Mouse (Mus musculus) midbrain, postnatal 0 days (tissue): ENCODE measurements around the gene Fbxl21. TPM values are rescaled to one million over a fixed set of nuclear protein-coding genes. Genes with fewer than 3 reads are reported as not detected.

Source experiments
- ATAC-seq: fragments of 200-750 bp; cut with Nextera tagmentation; 2 replicates; pipeline ENCODE4 v1.8.0; 2017; ENCODE audit warnings: moderate number of reproducible peaks, mild to moderate bottlenecking, moderate TSS enrichment, moderate library complexity; ENCODE audit not compliant: low FRiP score
- DNase-seq: peaks from one replicate; pipeline ENCODE4 v3.0.0-alpha.2; 2015; ENCODE audit warnings: low spot score
- H3K27ac ChIP-seq: fragments of 300-500 bp; sonication (generic); 2 replicates; pipeline ENCODE4 v1.5.1; 2014; ENCODE audit warnings: low read depth, mild to moderate bottlenecking, low read length, mixed read lengths
- H3K27me3 ChIP-seq: fragments of 300-500 bp; sonication (generic); 2 replicates; pipeline ENCODE4 v1.6.1; 2014; ENCODE audit warnings: low read length, control low read depth, mixed read lengths; ENCODE audit not compliant: insufficient read depth
- H3K36me3 ChIP-seq: fragments of 300-500 bp; sonication (generic); 2 replicates; pipeline ENCODE4 v1.6.1; 2014; ENCODE audit warnings: low read length, control low read depth, mixed read lengths; ENCODE audit not compliant: insufficient read depth
- H3K4me1 ChIP-seq: fragments of 300-500 bp; sonication (generic); 2 replicates; pipeline ENCODE4 v1.6.1; 2014; ENCODE audit warnings: mild to moderate bottlenecking, control low read depth, antibody characterized with exemption, low read length, mixed read lengths; ENCODE audit not compliant: insufficient read depth
- H3K4me2 ChIP-seq: fragments of 300-500 bp; sonication (generic); 2 replicates; pipeline ENCODE4 v1.6.1; 2014; ENCODE audit warnings: low read depth, mild to moderate bottlenecking, low read length, mixed read lengths; ENCODE audit not compliant: poor library complexity, severe bottlenecking
- H3K4me3 ChIP-seq: fragments of 300-500 bp; sonication (generic); 2 replicates; pipeline ENCODE4 v1.5.1; 2014; ENCODE audit warnings: low read depth, mild to moderate bottlenecking, low read length, moderate library complexity
- H3K9ac ChIP-seq: fragments of 300-500 bp; sonication (generic); replicated peaks from 2 replicates; pipeline ENCODE4 v1.6.1; 2014; ENCODE audit warnings: mild to moderate bottlenecking, low read length, moderate library complexity, mixed read lengths; ENCODE audit not compliant: poor library complexity, severe bottlenecking
- H3K9me3 ChIP-seq: fragments of 300-500 bp; sonication (generic); 2 replicates; pipeline ENCODE4 v1.6.1; 2016; ENCODE audit warnings: low read length, control low read depth
- CTCF ChIP-seq: IDR thresholded peaks from 2 replicates; pipeline ENCODE4 v1.5.1; 2016; ENCODE audit warnings: antibody characterized with exemption, mild to moderate bottlenecking
- WGBS: fragments of 180-500 bp; shearing (Covaris S2); extraction: QIAGEN DNeasy Blood & Tissue Kit; methylation state at CpG from one replicate; pipeline ENCODE4 v1.1.7; 2014; 5-methylcytosine and 5-hydroxymethylcytosine counted together
- polyA plus RNA-seq: library from polyadenylated mRNA; unstranded; fragments of >200 nt; fragmentation: Nextera tagmentation; extraction: Ambion mirVana; gene quantifications from 2 replicates; pipeline ENCODE4 v1.2.1, GENCODE M21; 2015
- total RNA-seq: library from RNA; depleted of rRNA; stranded (reverse); fragments of >200 nt; gene quantifications from 2 replicates; pipeline ENCODE4 v1.2.3, GENCODE M21; 2014; rRNA removed

Fbxl21 gene
- total RNA-seq (5.5 and 7.2 TPM in 2 replicates), polyA plus RNA-seq (3.4 and 4.3 TPM in 2 replicates)

GRCm38 (mm10) chr13:56522081-56522820 is at the start of gene Fbxl21:
Gene Fbxl21 (plus strand): TSS chr13:56522472.
- Histone ChIP-seq H3K36me3 (no peaks in the 10 kb centered on the region), H3K27me3 (no peaks in the 10 kb centered on the region), H3K9me3 (no peaks in the 10 kb centered on the region), H3K4me3 (peak within 1 kb of the TSS; percentile 66), H3K4me2 (peak within 1 kb of the TSS; percentile 97), H3K9ac (peak within 1 kb of the TSS; percentile 57), H3K4me1 (no peaks in the 10 kb centered on the region), H3K27ac (peak within 1 kb of the TSS; percentile 21)
- DNase-seq (peak; percentile 89), ATAC-seq (peak; percentile 92)
- no peak for TF ChIP-seq CTCF
- WGBS = under 1% methylated on average over 54 of the region's 56 CpGs

GRCm38 (mm10) chr13:56472661-56473060 is 49.6 kb upstream of the Fbxl21 start:
- H3K4me1 ChIP-seq = no peaks in the 10 kb centered on the region
- H3K27ac ChIP-seq = no peak overlapping the region
- H3K9ac ChIP-seq = no peak overlapping the region
- no peaks in the 10 kb centered on the region for H3K36me3 ChIP-seq
- DNase-seq (no peak), ATAC-seq (no peak)
- no peaks in the 10 kb centered on the region for H3K9me3 ChIP-seq
- H3K27me3 ChIP-seq = no peaks in the 10 kb centered on the region
- WGBS = 88% methylated on average over 9 of the region's 9 CpGs
- H3K4me2 ChIP-seq = no peak overlapping the region
- no peak overlapping the region for H3K4me3 ChIP-seq
- no peak for TF ChIP-seq CTCF

- Histone ChIP-seq H3K4me3 (no peak overlapping the region), H3K9me3 (no peaks in the 10 kb centered on the region), H3K27ac (no peak overlapping the region), H3K27me3 (no peaks in the 10 kb centered on the region), H3K4me2 (no peak overlapping the region), H3K9ac (no peak overlapping the region), H3K36me3 (no peaks in the 10 kb centered on the region), H3K4me1 (no peaks in the 10 kb centered on the region)
- peak; percentile 82 for DNase-seq
- TF ChIP-seq CTCF = peak; percentile 95
- no peak for ATAC-seq
- WGBS = 32% methylated on average over 4 of the region's 4 CpGs
Observed at GRCm38 (mm10) chr13:56475363-56475762, 46.9 kb upstream of the Fbxl21 start.

GRCm38 (mm10) chr13:56476790-56477189 is 45.5 kb upstream of the Fbxl21 start:
- Histone ChIP-seq H3K27ac (no peak overlapping the region), H3K27me3 (no peaks in the 10 kb centered on the region), H3K4me3 (no peak overlapping the region), H3K4me2 (no peak overlapping the region), H3K4me1 (no peaks in the 10 kb centered on the region), H3K36me3 (no peaks in the 10 kb centered on the region), H3K9ac (no peak overlapping the region), H3K9me3 (no peaks in the 10 kb centered on the region)
- no peak for ATAC-seq
- no peak for DNase-seq
- TF ChIP-seq CTCF = no peak
- 80% methylated on average over 5 of the region's 5 CpGs for WGBS

GRCm38 (mm10) chr13:56477271-56477670 is 45.0 kb upstream of the Fbxl21 start:
- Histone ChIP-seq H3K36me3 (no peaks in the 10 kb centered on the region), H3K4me3 (no peak overlapping the region), H3K27ac (no peak overlapping the region), H3K9me3 (no peaks in the 10 kb centered on the region), H3K27me3 (no peaks in the 10 kb centered on the region), H3K9ac (no peak overlapping the region), H3K4me1 (no peaks in the 10 kb centered on the region), H3K4me2 (no peak overlapping the region)
- no peak for ATAC-seq
- TF ChIP-seq CTCF = no peak
- DNase-seq = peak; percentile 54
- 48% methylated on average over 6 of the region's 6 CpGs for WGBS

GRCm38 (mm10) chr13:56478027-56478426 is 44.2 kb upstream of the Fbxl21 start:
- Histone ChIP-seq H3K9me3 (no peaks in the 10 kb centered on the region), H3K27me3 (no peaks in the 10 kb centered on the region), H3K36me3 (no peaks in the 10 kb centered on the region), H3K4me2 (no peak overlapping the region), H3K27ac (no peak overlapping the region), H3K4me3 (no peak overlapping the region), H3K9ac (no peak overlapping the region), H3K4me1 (no peaks in the 10 kb centered on the region)
- peak; percentile 26 for TF ChIP-seq CTCF
- 84% methylated on average over 6 of the region's 6 CpGs for WGBS
- DNase-seq (no peak), ATAC-seq (no peak)
